Mouse (Mus musculus) liver, postnatal 0 days (tissue): Measurements from ENCODE around the gene Prmt9. TPM values are rescaled to one million over a fixed set of nuclear protein-coding genes. Genes with fewer than 3 reads are reported as not detected.

ENCODE experiments used
- ATAC-seq: fragments of 200-750 bp; cut with Nextera tagmentation; 2 replicates; pipeline ENCODE4 v1.8.0; 2017; ENCODE audit warnings: mild to moderate bottlenecking, moderate library complexity
- DNase-seq: peaks from one replicate; pipeline ENCODE4 v3.0.0-alpha.2; 2016
- H3K27ac ChIP-seq: fragments of 300-500 bp; sonication (generic); 2 replicates; pipeline ENCODE4 v1.5.1; 2014; ENCODE audit warnings: antibody characterized with exemption, moderate library complexity, mild to moderate bottlenecking, low read depth
- H3K27me3 ChIP-seq: fragments of 300-500 bp; sonication (generic); 2 replicates; pipeline ENCODE4 v1.6.1; 2014; ENCODE audit warnings: low read length, control low read depth, mixed read lengths; ENCODE audit not compliant: insufficient read depth
- H3K36me3 ChIP-seq: fragments of 300-500 bp; sonication (generic); replicated peaks from 2 replicates; pipeline ENCODE4 v1.6.1; 2014; ENCODE audit warnings: mild to moderate bottlenecking, control low read depth, low read length, moderate library complexity, mixed read lengths; ENCODE audit not compliant: insufficient read depth
- H3K4me1 ChIP-seq: fragments of 300-500 bp; sonication (generic); 2 replicates; pipeline ENCODE4 v1.6.1; 2014; ENCODE audit warnings: antibody characterized with exemption, mild to moderate bottlenecking, control low read depth; ENCODE audit not compliant: insufficient read depth
- H3K4me2 ChIP-seq: fragments of 300-500 bp; sonication (generic); 2 replicates; pipeline ENCODE4 v1.6.1; 2014; ENCODE audit warnings: low read depth, mild to moderate bottlenecking, low read length, moderate library complexity, mixed read lengths
- H3K4me3 ChIP-seq: fragments of 300-500 bp; sonication (generic); 2 replicates; pipeline ENCODE4 v1.5.1; 2014; ENCODE audit warnings: low read depth, low read length
- H3K9ac ChIP-seq: fragments of 300-500 bp; sonication (generic); replicated peaks from 2 replicates; pipeline ENCODE4 v1.6.1; 2014; ENCODE audit warnings: mild to moderate bottlenecking, moderate library complexity
- H3K9me3 ChIP-seq: fragments of 300-500 bp; sonication (generic); 2 replicates; pipeline ENCODE4 v1.6.1; 2016; ENCODE audit warnings: mild to moderate bottlenecking, control low read depth, low read length, mixed read lengths
- CTCF ChIP-seq: sonication (generic); IDR thresholded peaks from 2 replicates; pipeline ENCODE4 v1.5.1; 2016; ENCODE audit warnings: antibody characterized with exemption, low read depth
- EP300 ChIP-seq: IDR thresholded peaks from 2 replicates; pipeline ENCODE4 v1.6.1; 2016; ENCODE audit warnings: antibody characterized with exemption, low read depth, mild to moderate bottlenecking
- WGBS: fragments of 180-500 bp; shearing (Covaris S2); extraction: QIAGEN DNeasy Blood & Tissue Kit; methylation state at CpG from one replicate; pipeline ENCODE4 v1.1.7; 2014; ENCODE audit not compliant: insufficient replicate concordance; 5-methylcytosine and 5-hydroxymethylcytosine counted together
- polyA plus RNA-seq: library from polyadenylated mRNA; unstranded; fragments of >200 nt; fragmentation: Nextera tagmentation; extraction: Ambion mirVana; gene quantifications from 2 replicates; pipeline ENCODE4 v1.2.1, GENCODE M21; 2015

The Prmt9 gene
- polyA plus RNA-seq, 1 experiment from 2014 or later, result 6.3 TPM

- H3K4me1 ChIP-seq, result 0 out of 2 replicates have a peak, but pooled peaks cover 4% of the 10 kb centered on the region
Measured at GRCm38 (mm10) chr8:77538256-77538655, 10.9 kb upstream of the Prmt9 start.

GRCm38 (mm10) chr8:77543152-77543777, 5.9 kb upstream of the Prmt9 start:
- Histone ChIP-seq H3K4me3 (no peak overlapping the region), H3K36me3 (no peaks in the 10 kb centered on the region), H3K27ac (no peak overlapping the region), H3K9ac (no peak overlapping the region), H3K9me3 (no peaks in the 10 kb centered on the region), H3K4me1 (no peaks in the 10 kb centered on the region), H3K27me3 (no peaks in the 10 kb centered on the region), H3K4me2 (no peak overlapping the region)
- DNase-seq (no peak), ATAC-seq (no peak)
- WGBS, result 56% methylated on average over 6 of the region's 6 CpGs
- no peak for TF ChIP-seq CTCF
- no peak for TF ChIP-seq EP300

More at GRCm38 (mm10) chr8:77538256-77538655, 10.9 kb upstream of the Prmt9 start:
- TF ChIP-seq CTCF (no peak), EP300 (no peak)
- WGBS, result 79% methylated on average over 1 of the region's 1 CpGs
- Histone ChIP-seq H3K4me2 (no peak overlapping the region), H3K27me3 (no peaks in the 10 kb centered on the region), H3K9ac (no peak overlapping the region), H3K4me3 (no peak overlapping the region), H3K36me3 (no peaks in the 10 kb centered on the region), H3K9me3 (no peaks in the 10 kb centered on the region), H3K27ac (no peak overlapping the region)
- DNase-seq, result no peak
- no peak for ATAC-seq

- no peak for ATAC-seq
- no peak overlapping the region for H3K27ac ChIP-seq
Measured at GRCm38 (mm10) chr8:77544428-77544827, 4.8 kb upstream of the Prmt9 start.

GRCm38 (mm10) chr8:77545616-77546015, 3.6 kb upstream of the Prmt9 start:
- no peaks in the 10 kb centered on the region for H3K27me3 ChIP-seq
- DNase-seq, result no peak
- no peak overlapping the region for H3K4me2 ChIP-seq
- H3K9me3 ChIP-seq, result no peaks in the 10 kb centered on the region
- no peak overlapping the region for H3K9ac ChIP-seq
- H3K27ac ChIP-seq, result no peak overlapping the region
- H3K4me1 ChIP-seq, result 0 out of 2 replicates have a peak, but pooled peaks cover 2% of the 10 kb centered on the region
- no peak for ATAC-seq
- H3K36me3 ChIP-seq, result no peaks in the 10 kb centered on the region
- TF ChIP-seq EP300 (no peak), CTCF (no peak)
- H3K4me3 ChIP-seq, result no peak overlapping the region
- WGBS, result 60% methylated on average over 4 of the region's 4 CpGs

More at GRCm38 (mm10) chr8:77544428-77544827, 4.8 kb upstream of the Prmt9 start:
- no peaks in the 10 kb centered on the region for H3K9me3 ChIP-seq
- 0 out of 2 replicates have a peak, but pooled peaks cover 2% of the 10 kb centered on the region for H3K4me1 ChIP-seq
- H3K9ac ChIP-seq, result no peak overlapping the region
- no peak overlapping the region for H3K4me3 ChIP-seq
- no peaks in the 10 kb centered on the region for H3K27me3 ChIP-seq
- H3K4me2 ChIP-seq, result no peak overlapping the region
- DNase-seq, result no peak
- no peaks in the 10 kb centered on the region for H3K36me3 ChIP-seq
- TF ChIP-seq EP300, result no peak
- TF ChIP-seq CTCF, result no peak
- 61% methylated on average over 3 of the region's 3 CpGs for WGBS

GRCm38 (mm10) chr8:77549881-77550580, 834 bp downstream of the Prmt9 start:
- Histone ChIP-seq H3K9me3 (no peaks in the 10 kb centered on the region), H3K36me3 (peaks cover 26% of the 10 kb centered on the region), H3K4me1 (0 out of 2 replicates have a peak, but pooled peaks cover 2% of the 10 kb centered on the region), H3K27me3 (no peaks in the 10 kb centered on the region), H3K27ac (peak overlapping the region; percentile 93), H3K4me2 (peak overlapping the region; percentile 93), H3K9ac (peak overlapping the region; percentile 94), H3K4me3 (peak overlapping the region; percentile 90)
- peak; percentile 20 for ATAC-seq
- TF ChIP-seq EP300, result no peak
- TF ChIP-seq CTCF, result peak; percentile 79
- peak; percentile 46 for DNase-seq
- WGBS, result 10% methylated on average over 7 of the region's 7 CpGs

- Histone ChIP-seq H3K27me3 (no peaks in the 10 kb centered on the region), H3K4me3 (no peak overlapping the region), H3K27ac (no peak overlapping the region), H3K9ac (no peak overlapping the region), H3K4me1 (0 out of 2 replicates have a peak, but pooled peaks cover 2% of the 10 kb centered on the region), H3K36me3 (peaks cover 41% of the 10 kb centered on the region), H3K4me2 (no peak overlapping the region), H3K9me3 (no peaks in the 10 kb centered on the region)
- WGBS, result 86% methylated on average over 3 of the region's 3 CpGs
- TF ChIP-seq CTCF (no peak), EP300 (no peak)
- DNase-seq, result no peak
- no peak for ATAC-seq
Measured at GRCm38 (mm10) chr8:77552491-77552890, 3.3 kb downstream of the Prmt9 start.
